Mouse (Mus musculus): ENCODE results near the gene Eif2s2. TPM values are rescaled to one million over a fixed set of nuclear protein-coding genes. Genes with fewer than 3 reads are reported as not detected.

Eif2s2 gene
- polyA plus RNA-seq, 1 experiment, result 28.7 TPM

DNA sequence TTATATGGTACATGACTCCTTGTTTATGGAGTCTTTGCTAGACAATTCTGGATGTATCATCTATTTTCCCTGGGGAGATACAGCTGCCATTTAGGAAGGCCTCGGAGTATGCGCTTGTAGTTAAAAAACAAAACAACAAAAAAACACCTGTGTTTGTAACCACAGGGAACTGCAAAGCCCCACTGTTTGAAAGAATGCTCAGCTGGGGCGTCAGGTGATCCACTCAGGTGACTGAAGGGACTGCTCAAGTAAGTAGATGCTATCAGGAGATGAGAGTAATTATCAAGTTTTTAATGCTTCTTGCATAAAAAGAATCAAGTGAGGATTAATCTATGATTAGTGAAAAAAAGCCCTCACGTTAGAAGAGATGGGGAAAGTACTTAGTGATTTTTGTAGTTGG, 813 bp upstream of the Eif2s2 start:
- no peak for TF ChIP-seq GATA1 (IDR thresholded peaks at IDR 0.05; ENCODE audit: borderline replicate concordance, low read length)
- no peak for TF ChIP-seq FLI1 (IDR thresholded peaks at IDR 0.05; ENCODE audit: low read length)
- Histone ChIP-seq H3K36me3 (replicated peaks; ENCODE audit: low read length) (peaks cover 5% of the 10 kb centered on the region), H3K4me3 (replicated peaks) (peak overlapping the region; percentile 98), H3K4me1 (peaks cover 22% of the 10 kb centered on the region), H3K27me3 (replicated peaks) (no peaks in the 10 kb centered on the region), H3K9me3 (no peaks in the 10 kb centered on the region)

DNA sequence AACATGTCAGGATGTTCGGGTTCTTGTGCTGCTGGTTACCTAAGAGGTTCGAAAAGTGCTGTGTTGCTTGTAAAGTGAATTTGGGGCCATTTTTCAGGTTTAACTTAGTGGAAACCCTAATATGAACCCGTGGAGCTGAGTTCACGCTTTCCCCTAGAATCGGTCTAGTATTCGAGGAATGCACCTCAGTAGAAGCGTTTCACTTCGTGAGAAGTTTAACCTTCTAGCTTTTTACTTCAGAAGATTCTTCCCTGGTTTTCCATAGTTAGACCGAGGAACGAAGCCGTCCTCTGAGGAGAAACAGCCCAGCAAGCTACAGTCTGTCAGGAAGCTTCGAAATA, 280 bp upstream of the Eif2s2 start:
- TF ChIP-seq GATA1 (IDR thresholded peaks at IDR 0.05; ENCODE audit: borderline replicate concordance, low read length), result no peak
- Histone ChIP-seq H3K9me3 (no peaks in the 10 kb centered on the region), H3K4me3 (replicated peaks) (peak overlapping the region; percentile 98), H3K36me3 (replicated peaks; ENCODE audit: low read length) (peaks cover 10% of the 10 kb centered on the region), H3K27me3 (replicated peaks) (no peaks in the 10 kb centered on the region), H3K4me1 (peaks cover 23% of the 10 kb centered on the region)

DNA sequence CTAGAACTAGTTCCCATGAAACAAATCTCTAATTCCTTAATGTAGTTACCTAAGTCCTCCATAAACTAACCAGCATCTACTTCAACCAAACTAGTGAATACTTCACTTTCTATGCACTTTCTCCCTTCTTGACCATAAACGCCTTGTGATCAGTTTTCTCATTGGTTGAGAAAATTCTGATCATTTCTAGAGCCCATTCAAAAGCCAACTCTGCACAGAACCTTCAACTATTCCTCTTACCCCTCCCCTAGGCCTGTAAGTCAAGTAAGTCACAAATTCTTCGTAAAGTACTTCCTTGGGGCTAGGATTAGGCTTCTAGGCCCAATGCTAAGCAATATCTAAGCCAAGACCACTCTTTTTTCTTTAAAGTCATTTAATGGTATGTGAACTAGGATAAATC, 1.1 kb downstream of the Eif2s2 start:
- no peaks in the 10 kb centered on the region for H3K9me3 ChIP-seq
- peaks cover 26% of the 10 kb centered on the region for H3K4me1 ChIP-seq
- H3K4me3 ChIP-seq (replicated peaks), result peak overlapping the region; percentile 98
- TF ChIP-seq GATA1 (IDR thresholded peaks at IDR 0.05; ENCODE audit: borderline replicate concordance, low read length), result no peak
- no peak for TF ChIP-seq FLI1 (IDR thresholded peaks at IDR 0.05; ENCODE audit: low read length)
- no peaks in the 10 kb centered on the region for H3K27me3 ChIP-seq (replicated peaks)
- H3K36me3 ChIP-seq (replicated peaks; ENCODE audit: low read length), result peaks cover 24% of the 10 kb centered on the region

DNA sequence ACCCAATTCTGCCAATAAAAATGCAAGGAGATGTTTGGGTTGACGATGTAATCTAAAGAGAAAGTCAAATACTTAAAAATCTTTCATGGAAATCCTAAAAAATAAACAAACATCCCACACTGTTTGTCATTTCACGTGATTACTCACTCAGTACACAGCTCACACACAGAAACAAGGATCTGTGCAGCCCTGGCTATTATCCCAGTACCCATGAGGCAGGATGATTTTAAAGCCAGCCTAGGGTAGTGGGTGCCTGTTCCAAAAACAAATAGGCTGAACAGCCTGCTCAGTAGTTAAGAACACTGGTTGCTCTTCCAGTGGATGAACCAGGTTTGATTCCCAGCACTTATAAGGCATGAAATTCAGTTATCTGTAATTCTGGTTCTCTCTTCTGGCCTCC, 16.1 kb downstream of the Eif2s2 start:
- Histone ChIP-seq H3K36me3 (replicated peaks; ENCODE audit: low read length) (peaks cover 96% of the 10 kb centered on the region), H3K27me3 (replicated peaks) (no peaks in the 10 kb centered on the region), H3K4me3 (replicated peaks) (no peak overlapping the region)

DNA sequence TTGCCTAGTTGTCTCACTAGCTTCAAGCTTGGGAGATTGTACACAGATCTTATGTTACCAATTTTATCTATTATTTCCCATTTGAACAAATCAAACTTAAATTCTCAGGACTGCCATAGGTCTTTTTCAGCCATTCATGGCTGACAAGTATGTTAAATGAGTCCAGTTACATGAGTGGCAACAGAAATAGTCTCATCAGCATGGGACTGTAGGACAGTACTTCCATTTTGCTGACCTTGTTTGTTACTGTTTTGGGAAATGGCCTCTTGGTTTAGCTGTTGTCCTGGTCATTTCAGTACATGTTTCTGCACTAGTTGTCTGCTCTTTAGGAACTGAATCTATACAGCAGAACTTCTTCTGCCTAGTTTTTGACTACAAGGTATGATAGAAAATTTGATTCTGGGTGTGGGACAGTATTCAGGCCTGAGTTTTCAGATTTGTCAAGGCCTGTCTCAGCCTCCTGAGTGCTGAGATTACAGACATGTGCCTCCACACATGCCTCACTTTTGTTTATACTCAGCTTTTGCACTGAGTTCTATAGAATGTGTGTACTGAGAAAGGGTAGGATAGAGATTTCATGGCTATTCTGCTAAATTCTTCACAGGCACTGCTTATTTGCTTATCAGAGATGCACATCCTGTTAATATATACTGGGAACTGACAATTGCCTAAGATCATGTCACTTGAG, 22.6 kb downstream of the Eif2s2 start:
- no peak for TF ChIP-seq GATA1 (IDR thresholded peaks at IDR 0.05; ENCODE audit: borderline replicate concordance, low read length)
- TF ChIP-seq FLI1 (IDR thresholded peaks at IDR 0.05; ENCODE audit: low read length), result no peak
- no peaks in the 10 kb centered on the region for H3K9me3 ChIP-seq
- peaks cover 95% of the 10 kb centered on the region for H3K36me3 ChIP-seq (replicated peaks; ENCODE audit: low read length)
- no peaks in the 10 kb centered on the region for H3K27me3 ChIP-seq (replicated peaks)
- H3K4me1 ChIP-seq, result peaks cover 16% of the 10 kb centered on the region
- no peak overlapping the region for H3K4me3 ChIP-seq (replicated peaks)

More for the DNA sequence above, 16.1 kb downstream of the Eif2s2 start:
- Histone ChIP-seq H3K9me3 (no peaks in the 10 kb centered on the region), H3K4me1 (no peaks in the 10 kb centered on the region; the same call in 1 of the 2 replicates)
- TF ChIP-seq FLI1 (IDR thresholded peaks at IDR 0.05; ENCODE audit: low read length) (no peak), GATA1 (IDR thresholded peaks at IDR 0.05; ENCODE audit: borderline replicate concordance, low read length) (no peak)

DNA sequence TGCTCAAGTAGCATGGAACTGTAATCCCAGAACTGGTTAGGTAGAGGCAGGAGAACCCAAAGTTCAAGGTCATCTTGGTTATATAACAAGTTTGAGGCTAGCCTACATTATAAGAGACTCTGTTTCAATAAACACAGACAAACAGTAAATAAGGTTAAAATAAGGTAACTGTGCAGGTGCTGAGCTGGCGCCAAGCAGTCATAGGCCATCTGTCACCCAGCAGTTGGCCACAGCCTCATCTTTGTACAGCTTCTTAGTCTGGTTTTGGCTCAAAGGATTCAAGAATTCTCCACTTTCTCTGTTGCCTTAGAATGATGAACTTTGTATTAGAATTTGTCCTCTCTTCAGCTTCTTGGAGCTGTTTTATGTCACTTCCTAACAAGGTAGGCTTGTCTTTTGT, 24.6 kb downstream of the Eif2s2 start:
- Histone ChIP-seq H3K9me3 (no peaks in the 10 kb centered on the region), H3K4me1 (peaks cover 16% of the 10 kb centered on the region), H3K36me3 (replicated peaks; ENCODE audit: low read length) (peaks cover 95% of the 10 kb centered on the region), H3K27me3 (replicated peaks) (no peaks in the 10 kb centered on the region), H3K4me3 (replicated peaks) (no peak overlapping the region)
- TF ChIP-seq FLI1 (IDR thresholded peaks at IDR 0.05; ENCODE audit: low read length), result no peak

DNA sequence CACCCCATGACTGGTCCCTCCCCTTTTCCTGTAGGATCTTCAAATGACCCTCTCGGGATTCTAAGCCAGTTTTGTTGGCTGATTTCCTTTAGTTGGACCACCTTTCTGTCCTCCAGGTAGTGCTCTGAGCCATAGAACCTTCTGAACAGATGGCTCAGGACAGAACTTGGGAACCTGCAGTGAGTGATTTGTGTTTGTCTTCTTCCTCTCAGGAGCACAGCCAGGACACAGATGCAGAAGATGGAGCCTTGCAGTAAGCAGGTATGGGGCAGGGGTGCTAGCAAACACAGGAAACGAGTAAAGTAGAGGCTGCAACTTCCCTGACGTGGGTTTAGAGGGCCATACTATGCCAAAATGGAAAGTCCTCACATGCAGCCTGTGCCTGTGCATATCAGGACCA, 27.0 kb downstream of the Eif2s2 start:
- Histone ChIP-seq H3K4me1 (peaks cover 16% of the 10 kb centered on the region), H3K27me3 (replicated peaks) (no peaks in the 10 kb centered on the region), H3K4me3 (replicated peaks) (no peak overlapping the region), H3K9me3 (no peaks in the 10 kb centered on the region), H3K36me3 (replicated peaks; ENCODE audit: low read length) (peaks cover 98% of the 10 kb centered on the region)
- TF ChIP-seq FLI1 (IDR thresholded peaks at IDR 0.05; ENCODE audit: low read length) (no peak), GATA1 (IDR thresholded peaks at IDR 0.05; ENCODE audit: borderline replicate concordance, low read length) (no peak)

DNA sequence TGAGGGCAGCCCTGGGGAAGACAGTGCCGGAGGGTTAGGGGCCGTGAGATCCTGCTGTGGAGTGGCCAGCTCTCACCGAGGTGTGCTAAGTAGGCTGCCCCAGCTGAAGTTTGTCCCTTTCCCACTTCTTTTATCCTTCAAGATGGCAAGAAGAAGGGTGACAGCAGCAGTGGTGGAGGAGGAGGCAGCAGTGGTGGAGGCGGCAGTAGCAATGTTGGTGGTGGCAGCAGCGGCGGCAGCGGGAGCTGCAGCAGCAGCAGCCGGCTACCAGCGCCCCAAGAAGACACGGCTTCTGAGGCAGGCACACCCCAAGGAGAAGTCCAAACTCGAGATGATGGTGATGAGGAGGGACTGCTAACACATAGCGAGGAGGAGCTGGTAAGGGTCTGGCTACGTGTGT, 29.1 kb downstream of the Eif2s2 start:
- H3K4me3 ChIP-seq (replicated peaks), result no peak overlapping the region
- TF ChIP-seq FLI1 (IDR thresholded peaks at IDR 0.05; ENCODE audit: low read length) (no peak), GATA1 (IDR thresholded peaks at IDR 0.05; ENCODE audit: borderline replicate concordance, low read length) (no peak)

DNA sequence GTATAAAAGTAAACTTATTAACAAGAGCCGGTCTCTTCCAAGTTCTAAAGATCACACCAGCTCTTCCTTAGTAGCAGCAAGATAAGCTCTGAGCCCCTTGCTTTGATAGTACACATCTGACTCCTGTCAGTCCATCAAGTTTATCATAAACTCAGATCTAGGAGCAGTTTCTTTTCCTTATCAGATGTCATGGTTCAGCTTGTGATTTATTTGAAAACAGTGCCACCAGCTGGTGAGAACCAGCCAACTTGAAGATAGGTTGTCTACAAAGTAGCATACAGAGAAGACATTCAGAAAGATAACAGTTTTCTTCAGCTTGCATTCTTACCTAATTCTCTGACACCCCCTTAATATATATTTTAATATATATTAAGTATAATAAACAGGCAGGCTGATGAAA, 37.4 kb downstream of the Eif2s2 start:
- peaks cover 27% of the 10 kb centered on the region for H3K4me1 ChIP-seq
- TF ChIP-seq FLI1 (IDR thresholded peaks at IDR 0.05; ENCODE audit: low read length) (no peak), GATA1 (IDR thresholded peaks at IDR 0.05; ENCODE audit: borderline replicate concordance, low read length) (no peak; the same call in 2 of the 3 replicates)
- peaks cover 57% of the 10 kb centered on the region for H3K36me3 ChIP-seq (replicated peaks; ENCODE audit: low read length)
- H3K27me3 ChIP-seq (replicated peaks), result no peaks in the 10 kb centered on the region
- 0 out of 2 replicates have a peak, but pooled peaks cover 3% of the 10 kb centered on the region for H3K9me3 ChIP-seq
- no peak overlapping the region for H3K4me3 ChIP-seq (replicated peaks)

More for the DNA sequence above, 29.1 kb downstream of the Eif2s2 start:
- Histone ChIP-seq H3K36me3 (replicated peaks; ENCODE audit: low read length) (peaks cover 98% of the 10 kb centered on the region), H3K27me3 (replicated peaks) (no peaks in the 10 kb centered on the region), H3K9me3 (no peaks in the 10 kb centered on the region), H3K4me1 (peaks cover 16% of the 10 kb centered on the region)

DNA sequence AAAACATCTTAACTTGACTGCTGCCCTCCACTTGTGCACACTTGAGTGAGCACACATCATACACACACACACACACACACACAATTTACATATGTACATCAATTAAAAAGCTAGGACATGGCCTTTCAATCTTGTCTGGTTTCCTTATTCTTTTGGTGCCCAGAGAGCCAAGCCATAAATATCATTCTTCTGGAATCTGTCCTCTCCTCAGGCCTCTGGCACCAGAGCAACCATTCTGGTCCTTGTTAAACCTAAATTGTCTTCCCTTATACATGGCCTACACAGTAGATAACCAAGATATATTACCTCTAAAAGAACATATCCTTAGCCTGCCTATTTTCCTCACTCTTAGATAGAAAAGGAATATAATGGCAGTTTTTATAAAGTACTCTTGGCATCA, 44.6 kb downstream of the Eif2s2 start:
- Histone ChIP-seq H3K36me3 (replicated peaks; ENCODE audit: low read length) (peaks cover 45% of the 10 kb centered on the region), H3K4me1 (peaks cover 22% of the 10 kb centered on the region), H3K9me3 (0 out of 2 replicates have a peak, but pooled peaks cover 3% of the 10 kb centered on the region), H3K4me3 (replicated peaks) (no peak overlapping the region), H3K27me3 (replicated peaks) (no peaks in the 10 kb centered on the region)
- TF ChIP-seq FLI1 (IDR thresholded peaks at IDR 0.05; ENCODE audit: low read length), result no peak
- TF ChIP-seq GATA1 (IDR thresholded peaks at IDR 0.05; ENCODE audit: borderline replicate concordance, low read length), result no peak
